Mouse (Mus musculus) kidney, postnatal 36 days (tissue): ENCODE measurements at regions not wholly inside any gene's neighbourhood (a gene's known extent, or its start where the extent isn't known, plus 50 kb on each side); places are given as distances from the start of the nearest gene placed in this dataset.
A peak's percentile ranks its signal among the peaks of the same experiment; 100 is the strongest.

ENCODE experiments used
- DNase-seq, 2 experiments: peaks; one replicate each; pipeline ENCODE4 v3.0.0; 2021 to 2022; ENCODE audit warnings: mixed read lengths in 2 of 2

- DNase-seq: no peak
These were observed 132.4 kb downstream of the Npr3 start for GRCm38 (mm10) chr15:11774717-11775116.

- DNase-seq: no peak
These were observed 136.5 kb downstream of the Npr3 start for GRCm38 (mm10) chr15:11770596-11770995.

GRCm38 (mm10) chr15:11757963-11758362 lies 149.1 kb downstream of the Npr3 start:
- DNase-seq: no peak

GRCm38 (mm10) chr15:11756786-11757185 lies 150.3 kb downstream of the Npr3 start:
- DNase-seq: no peak

- peak; percentile 51 to 72 for DNase-seq
These were observed 153.9 kb downstream of the Npr3 start for GRCm38 (mm10) chr15:11753216-11753615.

GRCm38 (mm10) chr15:11750893-11751292 lies 156.2 kb downstream of the Npr3 start:
- DNase-seq: no peak

GRCm38 (mm10) chr15:11749509-11749908 lies 157.6 kb downstream of the Npr3 start:
- no peak for DNase-seq

GRCm38 (mm10) chr15:11748306-11748705 lies 158.8 kb downstream of the Npr3 start:
- DNase-seq: no peak

- DNase-seq: no peak
These were observed 160.3 kb downstream of the Npr3 start for GRCm38 (mm10) chr15:11746754-11747153.

- no peak for DNase-seq
These were observed 161.3 kb downstream of the Npr3 start for GRCm38 (mm10) chr15:11745629-11746372.

- DNase-seq: no peak
These were observed 162.2 kb downstream of the Npr3 start for GRCm38 (mm10) chr15:11744903-11745302.

GRCm38 (mm10) chr15:11744296-11744695 lies 162.8 kb downstream of the Npr3 start:
- DNase-seq: no peak

GRCm38 (mm10) chr15:11742820-11743219 lies 164.3 kb downstream of the Npr3 start:
- no peak for DNase-seq

- DNase-seq: no peak
These were observed 164.7 kb downstream of the Npr3 start for GRCm38 (mm10) chr15:11742346-11742729.

GRCm38 (mm10) chr15:11741598-11742345 lies 165.3 kb downstream of the Npr3 start:
- DNase-seq: no peak

GRCm38 (mm10) chr15:11737436-11738000 lies 169.6 kb downstream of the Npr3 start:
- no peak for DNase-seq

GRCm38 (mm10) chr15:11734639-11735265 lies 172.3 kb downstream of the Npr3 start:
- DNase-seq: no peak

GRCm38 (mm10) chr15:11729381-11729780 lies 177.7 kb downstream of the Npr3 start:
- no peak for DNase-seq

GRCm38 (mm10) chr15:11725620-11726530 lies 181.2 kb downstream of the Npr3 start:
- no peak for DNase-seq

GRCm38 (mm10) chr15:11720645-11721044 lies 186.4 kb downstream of the Npr3 start:
- DNase-seq: no peak

GRCm38 (mm10) chr15:11716168-11716842 lies 190.8 kb downstream of the Npr3 start:
- DNase-seq: no peak
